Mouse (Mus musculus) thymus, adult 2 months (tissue): ENCODE data around the gene Mrpl4.

Experiments used
- CTCF ChIP-seq: fragments of 200-500 bp; IDR thresholded peaks from 2 replicates; pipeline ENCODE4 v1.5.1; 2012; ENCODE audit warnings: mild to moderate bottlenecking, control low read depth, low read length, moderate library complexity, borderline replicate concordance; ENCODE audit not compliant: control insufficient read depth, poor library complexity, insufficient read depth; ENCODE audit errors: extremely low read depth
- POLR2A ChIP-seq: fragments of 200-500 bp; IDR thresholded peaks from 2 replicates; pipeline ENCODE4 v1.6.1; 2012; ENCODE audit warnings: mild to moderate bottlenecking, low read length, control low read depth, moderate library complexity; ENCODE audit not compliant: control insufficient read depth, poor library complexity, insufficient read depth; ENCODE audit errors: extremely low read depth

DNA sequence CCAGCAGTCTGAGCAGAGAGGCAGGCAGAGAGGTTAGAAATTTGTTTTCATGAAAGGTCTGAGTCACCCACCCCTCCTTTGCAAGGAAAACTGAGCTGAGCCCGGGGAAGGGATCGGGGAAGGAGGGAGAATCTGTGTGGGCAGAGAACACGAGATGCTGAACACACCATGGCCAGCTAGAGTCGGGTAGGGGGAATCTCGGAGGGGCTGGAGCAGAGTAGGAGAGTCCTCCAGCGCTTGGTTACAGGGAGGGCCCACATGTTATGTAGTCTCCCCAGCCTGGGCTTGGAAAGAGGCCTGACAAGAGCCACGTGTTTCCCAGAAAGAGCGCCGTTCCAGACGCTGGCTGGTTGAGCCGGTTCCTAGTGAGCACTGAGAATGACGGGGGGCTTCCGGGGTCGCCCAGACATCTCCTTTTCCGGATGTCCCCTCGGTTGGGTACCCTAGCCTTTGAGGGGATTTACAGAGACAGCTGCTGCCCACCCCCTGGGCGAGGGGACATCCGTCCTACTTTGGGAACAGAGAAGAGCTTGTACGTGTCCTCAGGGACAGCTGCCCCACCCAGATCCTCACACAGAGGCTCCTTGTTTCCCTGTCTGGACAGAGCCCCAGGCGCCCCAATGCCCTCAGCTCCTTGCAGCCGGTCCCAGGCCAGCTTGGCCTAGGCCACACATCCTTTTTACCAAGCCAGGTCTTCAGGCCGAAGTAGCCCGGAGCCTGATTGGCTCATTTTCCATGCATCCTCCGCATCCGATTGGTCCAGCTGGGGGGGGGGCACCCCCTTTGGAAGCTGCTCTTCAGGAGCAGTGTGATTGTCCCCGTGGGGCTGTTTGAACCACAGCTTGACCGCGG lies 30.2 kb upstream of the Mrpl4 start:
- TF ChIP-seq CTCF (no peak), POLR2A (no peak)
